Mouse (Mus musculus): Measurements from ENCODE around the gene Atg16l2.

Atg16l2 gene

DNA sequence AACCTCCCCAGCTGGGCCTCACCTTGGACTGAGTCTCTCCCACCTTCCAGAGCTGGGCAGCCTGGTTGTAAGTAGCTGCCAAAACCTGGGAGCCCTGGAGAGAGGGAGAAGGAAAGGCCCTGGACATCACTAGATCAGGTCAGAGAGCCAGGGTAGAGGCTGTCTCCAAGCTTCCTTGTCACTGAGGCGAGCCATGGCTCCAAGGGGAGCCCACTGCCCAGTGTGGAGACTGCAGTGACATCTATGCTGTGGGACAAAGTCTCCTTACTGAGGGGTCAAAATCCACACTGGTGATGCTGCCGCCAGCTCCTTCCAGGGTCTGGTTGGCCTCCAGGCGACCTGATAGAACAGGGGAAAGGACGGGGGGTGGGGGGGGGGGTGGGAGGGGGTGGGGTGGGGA, 10.0 kb downstream of the Atg16l2 start:
- DNase-seq (ENCODE audit: low spot score in 2 of 2): no peak

DNA sequence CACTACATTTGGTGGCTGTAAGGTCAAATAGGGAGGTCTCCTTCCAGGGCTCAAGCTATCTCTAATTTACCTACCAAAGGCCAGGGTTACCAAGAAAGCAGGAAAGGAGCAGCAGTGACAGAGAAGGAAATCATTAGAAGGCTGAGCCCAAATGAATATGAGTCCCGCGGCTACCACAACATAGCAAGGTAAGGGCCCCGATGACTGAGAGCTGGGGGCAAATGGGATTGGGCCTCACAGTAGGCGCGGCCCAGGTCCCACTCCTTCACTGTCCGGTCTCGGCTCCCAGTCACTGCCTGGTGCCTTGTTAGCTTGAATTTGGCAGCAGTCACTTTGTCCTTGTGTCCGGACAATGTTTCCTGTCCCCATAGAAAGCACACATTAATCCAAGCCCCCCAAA, 10.4 kb downstream of the Atg16l2 start:
- no peak for DNase-seq (ENCODE audit: low spot score in 2 of 2)

- no peak for DNase-seq (ENCODE audit: low spot score in 2 of 2)
Observed at GRCm38 (mm10) chr7:101291211-101291610, 10.8 kb downstream of the Atg16l2 start.

DNA sequence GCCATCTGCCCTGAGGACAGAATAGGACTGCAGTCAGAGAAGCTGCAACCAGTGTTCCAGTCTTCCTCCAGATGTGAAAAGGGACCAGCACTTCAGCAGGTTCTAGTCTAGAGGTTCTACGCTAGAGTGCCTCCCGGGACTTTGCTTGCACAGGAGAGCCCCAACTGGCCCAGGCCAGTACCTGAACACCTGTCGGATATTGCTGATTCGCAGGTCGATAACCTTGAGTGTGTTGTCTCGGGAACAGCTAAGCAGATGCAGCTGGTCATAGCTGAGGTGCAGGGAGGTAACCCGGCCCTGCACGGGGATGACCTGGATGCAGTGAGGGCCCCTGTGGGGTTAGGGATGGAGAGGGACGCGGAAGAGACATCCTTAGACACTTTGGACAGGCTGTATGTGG, 11.7 kb downstream of the Atg16l2 start:
- no peak for DNase-seq (ENCODE audit: low spot score in 2 of 2)

DNA sequence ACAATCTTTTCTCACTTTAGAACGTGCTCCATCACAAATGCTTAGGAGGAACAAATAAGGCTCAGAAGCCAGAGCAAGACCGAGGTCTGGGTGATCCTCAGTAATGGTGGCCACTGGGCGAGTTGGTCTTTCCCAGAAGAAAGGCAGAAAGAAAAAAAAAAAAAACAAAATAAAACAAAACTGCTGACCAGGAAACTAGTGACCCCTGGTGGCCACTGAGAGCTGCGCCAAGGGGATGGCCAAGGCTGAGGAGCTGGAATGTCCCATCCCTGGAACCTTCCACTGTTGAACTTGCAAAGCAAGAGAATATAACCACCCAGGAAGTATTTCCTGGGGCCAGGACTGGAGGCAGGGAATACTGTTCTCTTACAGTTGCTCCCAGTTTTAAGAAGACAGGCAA, 13.6 kb downstream of the Atg16l2 start:
- no peak for DNase-seq (ENCODE audit: low spot score in 2 of 2)

DNA sequence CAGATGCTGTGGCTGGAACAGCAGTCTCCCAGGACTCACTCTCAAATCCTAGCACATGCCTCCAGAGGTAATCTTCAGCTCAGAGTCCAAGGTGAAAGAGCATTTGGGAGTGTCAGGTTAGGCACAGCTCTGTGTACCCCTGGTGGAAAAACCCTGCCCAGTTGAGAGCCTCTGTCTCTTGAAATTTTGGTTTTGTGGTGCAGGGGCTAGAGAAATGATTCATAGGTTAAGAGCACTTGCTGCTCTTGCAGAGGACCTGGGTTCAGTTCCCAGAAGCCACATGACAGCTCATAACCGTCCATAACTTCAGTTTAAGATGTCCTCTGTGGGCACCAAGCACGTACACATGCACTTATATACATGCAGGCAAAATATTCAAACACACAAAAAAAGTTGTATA, 14.2 kb downstream of the Atg16l2 start:
- no peak for DNase-seq (ENCODE audit: low spot score in 2 of 2)

- DNase-seq (ENCODE audit: low spot score in 2 of 2): no peak
Observed at GRCm38 (mm10) chr7:101286891-101287290, 15.2 kb downstream of the Atg16l2 start.

DNA sequence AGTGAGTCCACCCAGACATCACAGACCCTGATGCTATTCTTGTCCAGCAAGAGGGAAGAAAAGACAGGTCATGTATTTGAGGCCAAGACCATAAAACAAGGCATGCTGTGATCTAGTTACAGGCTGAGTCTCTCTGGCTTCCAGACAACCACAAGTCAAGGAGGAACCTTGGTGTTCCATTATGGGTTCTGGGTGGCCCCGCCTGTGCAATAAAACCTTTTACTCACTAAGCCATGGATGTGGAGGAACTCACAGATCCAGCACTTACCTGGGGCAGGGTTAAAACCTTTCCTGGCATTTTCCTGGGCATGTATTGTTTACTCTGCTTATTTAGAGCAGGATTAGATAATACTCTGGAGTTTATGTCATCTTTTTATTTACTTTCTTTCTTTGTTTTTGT, 17.5 kb downstream of the Atg16l2 start:
- no peak for DNase-seq (ENCODE audit: low spot score in 2 of 2)

GRCm38 (mm10) chr7:101282721-101283120, 19.3 kb downstream of the Atg16l2 start:
- no peak for DNase-seq (ENCODE audit: low spot score in 2 of 2)

DNA sequence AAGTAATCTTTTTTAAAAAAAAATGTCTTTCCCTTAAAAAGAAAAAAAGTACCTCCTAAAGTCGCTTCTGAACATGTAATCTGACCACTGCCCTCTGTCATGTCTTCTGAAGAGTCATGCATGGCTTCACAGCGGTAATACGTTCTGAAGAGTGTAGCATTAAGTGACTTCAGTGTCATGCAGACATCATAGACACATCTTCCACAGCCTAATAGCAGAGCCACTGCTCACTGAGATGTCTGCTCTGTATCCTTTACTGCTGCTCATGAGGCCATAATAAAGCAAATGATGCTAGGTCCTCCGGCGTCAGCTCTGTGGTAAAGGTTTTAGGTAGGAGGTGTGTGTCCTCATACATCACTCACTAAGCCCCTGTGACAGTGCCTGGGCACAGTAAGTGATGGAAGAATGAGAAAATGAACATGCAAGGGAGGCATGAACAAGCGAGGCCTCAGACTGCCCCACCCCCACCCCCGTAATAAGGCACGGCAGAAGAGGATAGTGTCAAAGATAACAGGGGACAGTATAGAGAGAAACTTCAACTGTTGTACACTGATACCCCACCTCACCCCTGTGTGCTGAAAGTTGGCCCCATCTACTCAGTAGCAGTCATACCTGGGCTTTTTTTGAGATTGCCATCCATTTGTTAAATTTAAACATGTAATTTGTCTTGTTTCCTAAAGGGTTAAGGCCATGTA, 29.4 kb downstream of the Atg16l2 start:
- DNase-seq (ENCODE audit: low spot score in 2 of 2): no peak

DNA sequence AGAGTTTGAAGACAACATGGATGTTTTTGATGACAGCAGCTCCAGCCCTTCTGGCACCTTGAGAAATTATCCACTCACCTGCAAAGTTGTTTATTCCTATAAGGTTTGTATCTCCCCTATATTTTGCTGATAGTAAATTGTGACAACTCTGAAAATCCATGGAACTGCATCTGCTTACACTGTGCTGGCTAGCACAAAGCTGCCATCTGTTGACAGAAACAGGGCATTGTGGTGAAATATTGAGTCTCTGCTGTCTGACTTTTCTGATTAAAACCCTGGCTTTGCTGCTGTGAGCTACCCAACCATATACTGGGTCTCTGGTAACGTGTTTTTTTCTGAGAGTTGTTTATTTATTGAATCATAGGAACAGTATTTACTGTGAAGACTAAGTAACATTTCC, 30.4 kb downstream of the Atg16l2 start:
- no peak for DNase-seq (ENCODE audit: low spot score in 2 of 2)

- no peak for DNase-seq (ENCODE audit: low spot score in 2 of 2)
Observed at GRCm38 (mm10) chr7:101267457-101268259, 34.4 kb downstream of the Atg16l2 start.

GRCm38 (mm10) chr7:101263511-101263910, 38.5 kb downstream of the Atg16l2 start:
- no peak for DNase-seq (ENCODE audit: low spot score in 2 of 2)

GRCm38 (mm10) chr7:101261941-101262546, 40.0 kb downstream of the Atg16l2 start:
- DNase-seq (ENCODE audit: low spot score in 2 of 2): no peak

- DNase-seq (ENCODE audit: low spot score in 2 of 2): no peak
Observed at GRCm38 (mm10) chr7:101258482-101258881, 43.6 kb downstream of the Atg16l2 start.

GRCm38 (mm10) chr7:101253071-101253470, 49.0 kb downstream of the Atg16l2 start:
- no peak for DNase-seq (ENCODE audit: low spot score in 2 of 2)

DNA sequence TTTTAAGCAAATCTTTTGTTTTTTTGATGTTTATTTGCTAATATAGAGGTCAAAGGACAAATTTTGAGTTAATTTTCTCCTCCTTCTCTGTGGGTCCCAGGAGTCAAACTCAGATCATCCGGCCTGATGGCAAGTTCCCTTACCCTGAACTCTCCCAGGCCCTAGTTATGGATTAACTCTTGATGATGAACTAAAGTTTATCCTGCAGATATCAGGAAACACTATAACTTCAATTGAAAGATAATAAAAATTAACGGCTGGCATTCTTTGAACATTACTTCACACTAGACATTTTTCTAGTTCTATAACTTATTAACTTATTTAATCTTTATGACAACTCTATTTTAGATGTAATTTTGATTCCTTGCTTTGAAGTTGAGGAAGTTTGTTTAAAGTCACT, 52.9 kb downstream of the Atg16l2 start:
- DNase-seq (ENCODE audit: low spot score in 2 of 2): no peak

DNA sequence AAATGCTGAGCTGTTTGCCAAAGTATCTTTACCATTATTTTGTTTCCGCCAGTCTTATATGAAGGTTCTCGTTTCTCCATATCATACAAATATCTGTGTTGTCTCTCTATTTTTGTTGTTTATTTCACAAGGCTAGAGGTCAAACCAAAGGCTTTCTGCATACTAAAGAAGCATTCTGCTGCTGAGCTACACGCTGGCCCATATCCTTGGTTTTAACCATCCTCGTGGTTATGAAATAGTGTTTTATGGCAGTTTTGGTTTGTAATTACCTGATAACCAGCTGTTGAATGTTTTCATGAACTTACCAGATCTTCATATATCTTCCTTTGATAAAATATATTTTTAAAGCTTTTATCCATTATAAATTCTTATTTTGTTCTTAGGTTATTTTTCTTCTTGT, 53.3 kb downstream of the Atg16l2 start:
- no peak for DNase-seq (ENCODE audit: low spot score in 2 of 2)

- DNase-seq (ENCODE audit: low spot score in 2 of 2): no peak
Observed at GRCm38 (mm10) chr7:101236712-101237473, 65.2 kb downstream of the Atg16l2 start.

DNA sequence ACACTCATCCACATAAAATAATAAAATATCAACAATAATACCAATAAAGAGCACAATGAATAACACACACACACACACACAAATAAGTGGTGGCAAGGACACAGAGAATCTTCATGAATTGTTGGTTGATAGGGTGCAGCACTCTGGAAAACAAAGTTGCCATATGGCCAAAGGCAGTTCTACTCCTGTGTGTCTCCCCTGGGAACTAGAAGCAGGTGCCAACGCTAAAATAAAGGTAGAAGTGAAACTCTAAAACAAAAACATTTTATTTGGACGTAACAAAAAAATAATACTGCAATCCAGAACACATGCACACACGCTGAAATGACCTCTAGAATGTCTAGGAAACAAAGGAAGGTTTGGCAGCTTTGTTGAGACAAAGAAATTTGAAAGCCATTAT, 69.3 kb downstream of the Atg16l2 start:
- no peak for DNase-seq (ENCODE audit: low spot score in 2 of 2)

DNA sequence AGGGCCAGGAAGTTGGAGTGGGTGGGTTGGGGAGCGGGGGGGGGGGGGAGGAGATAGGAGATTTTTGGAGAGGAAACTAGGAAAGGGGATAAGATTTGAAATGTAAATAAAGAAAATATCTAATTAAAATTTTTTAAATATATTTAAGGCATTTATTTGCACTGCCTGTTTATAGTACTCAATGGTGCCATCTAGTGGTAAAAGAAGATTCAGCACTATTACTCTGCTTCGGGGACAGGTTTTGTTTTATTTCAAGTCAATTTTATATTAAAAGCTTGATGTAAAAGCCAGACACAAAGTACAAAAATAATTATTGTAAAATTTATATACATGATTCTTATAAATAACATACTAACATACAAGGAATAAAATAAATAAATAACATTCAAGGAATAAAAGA, 70.6 kb downstream of the Atg16l2 start:
- no peak for DNase-seq (ENCODE audit: low spot score in 2 of 2)

DNA sequence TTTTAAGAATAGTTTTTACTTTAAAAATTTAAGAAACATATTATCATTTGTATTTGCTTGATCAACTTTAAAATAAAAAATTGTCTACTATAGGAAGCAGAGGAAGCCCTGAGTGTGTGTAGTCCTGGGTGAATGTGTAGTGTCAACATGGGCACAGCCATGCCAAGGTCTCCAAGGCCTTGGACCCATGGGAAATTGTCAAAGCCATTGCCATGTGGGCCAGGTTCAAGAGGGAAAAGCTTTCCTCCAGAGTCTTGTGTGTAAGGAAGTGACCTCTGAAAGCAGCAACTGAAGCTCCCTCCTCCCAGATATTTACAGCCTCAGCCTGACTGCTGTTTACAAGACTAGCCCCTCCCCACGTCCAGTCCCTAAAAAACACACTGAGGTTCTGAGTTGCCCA, 72.7 kb downstream of the Atg16l2 start:
- DNase-seq (ENCODE audit: low spot score in 2 of 2): no peak
